Mouse (Mus musculus): ENCODE data around the gene Stom.

- TF ChIP-seq CTCF (IDR thresholded peaks at IDR 0.05; ENCODE audit: low read depth, low read length): no peak
- no peak for TF ChIP-seq POLR2A (IDR thresholded peaks at IDR 0.05; ENCODE audit: borderline replicate concordance, low read depth, low read length)
These were observed 49.7 kb downstream of the Stom start for GRCm38 (mm10) chr2:35287017-35287620.

Data from bone marrow macrophage, adult 2 months (primary cell).